Mouse (Mus musculus): ENCODE results near the gene Hoxb5. TPM values are rescaled to one million over a fixed set of nuclear protein-coding genes. Genes with fewer than 3 reads are reported as not detected.

The Hoxb5 gene
- polyA plus RNA-seq, 1 experiment, result not detected

DNA sequence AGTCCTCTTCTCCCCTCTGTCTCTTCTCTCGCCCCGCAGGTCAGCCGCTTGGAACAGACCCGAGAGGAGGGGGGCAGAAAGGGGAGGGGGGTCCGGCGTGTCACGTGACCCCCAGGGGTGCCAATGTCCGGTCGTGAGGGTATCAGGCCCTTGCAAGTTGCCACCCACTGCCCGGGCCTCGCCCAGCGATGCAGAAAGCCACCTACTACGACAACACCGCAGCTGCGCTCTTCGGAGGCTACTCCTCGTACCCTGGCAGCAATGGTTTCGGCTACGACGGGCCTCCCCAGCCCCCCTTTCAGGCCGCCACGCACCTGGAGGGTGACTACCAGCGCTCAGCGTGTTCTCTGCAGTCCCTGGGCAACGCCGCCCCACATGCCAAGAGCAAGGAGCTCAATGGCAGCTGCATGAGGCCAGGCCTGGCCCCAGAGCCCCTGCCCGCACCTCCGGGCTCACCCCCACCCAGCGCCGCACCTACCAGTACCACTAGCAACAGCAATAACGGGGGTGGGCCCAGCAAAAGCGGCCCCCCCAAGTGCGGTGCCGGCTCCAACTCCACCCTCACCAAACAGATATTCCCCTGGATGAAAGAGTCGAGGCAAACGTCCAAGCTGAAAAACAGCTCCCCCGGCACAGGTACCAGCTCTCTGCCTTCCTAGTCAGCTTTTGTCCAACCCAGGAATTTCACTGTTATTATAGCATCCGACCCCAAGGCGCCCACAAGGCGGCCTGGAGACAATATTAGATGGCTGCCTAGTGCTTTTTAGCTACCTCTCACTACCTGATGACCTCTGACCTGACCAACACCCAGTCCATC is 41.1 kb downstream of the Hoxb5 start:
- Histone ChIP-seq H3K4me3 (no peak overlapping the region), H3ac (ENCODE audit: control insufficient read depth, insufficient read length) (no peak overlapping the region), H3K79me2 (ENCODE audit: control insufficient read depth, insufficient read depth) (no peaks in the 10 kb centered on the region), H3K4me2 (ENCODE audit: low read depth) (no peak overlapping the region), H3K36me3 (ENCODE audit: control insufficient read depth, insufficient read depth) (no peaks in the 10 kb centered on the region), H3K27me3 (ENCODE audit: control insufficient read depth, insufficient read depth, insufficient read length) (peaks cover 71% of the 10 kb centered on the region)
- no peak for TF ChIP-seq REST (IDR thresholded peaks at IDR 0.05; ENCODE audit: insufficient read depth, insufficient read length)
- no peak for TF ChIP-seq MYOD1 (IDR thresholded peaks at IDR 0.05; ENCODE audit: control insufficient read depth in 1 of 3, insufficient read length in 2 of 3, low read depth in 2 of 3)
- no peak for TF ChIP-seq SRF (IDR thresholded peaks at IDR 0.05; ENCODE audit: control insufficient read depth, insufficient read length, low read depth)
- no peak for TF ChIP-seq USF1 (IDR thresholded peaks at IDR 0.05; ENCODE audit: low read depth)
- no peak for TF ChIP-seq MAX (IDR thresholded peaks at IDR 0.05; ENCODE audit: low read depth)
- TF ChIP-seq POLR2AphosphoS2 (IDR thresholded peaks at IDR 0.05; ENCODE audit: insufficient read length, low read depth), result no peak
- no peak for TF ChIP-seq TCF3 (IDR thresholded peaks at IDR 0.05; ENCODE audit: insufficient read length, low read depth)
- no peak for TF ChIP-seq POLR2A (IDR thresholded peaks at IDR 0.05; ENCODE audit: insufficient read length, low read depth)
- TF ChIP-seq MYOG (IDR thresholded peaks at IDR 0.05; ENCODE audit: control insufficient read depth in 1 of 3, insufficient read depth in 1 of 3, insufficient read length in 2 of 3, low read depth in 2 of 3), result no peak

DNA sequence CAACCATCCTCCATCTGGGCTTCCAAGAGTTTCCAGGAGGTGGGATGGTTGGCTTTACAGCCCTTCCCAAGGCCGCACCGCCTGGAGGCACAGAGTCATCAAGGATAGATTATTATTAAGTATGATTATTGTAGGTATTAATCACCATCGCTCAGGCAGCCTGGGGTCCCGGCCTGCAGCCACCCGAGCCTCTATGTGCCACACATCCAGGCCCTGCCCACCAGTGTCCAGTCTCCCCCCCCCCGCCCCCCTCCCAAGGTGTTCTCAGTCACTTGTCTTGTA is 41.7 kb downstream of the Hoxb5 start:
- Histone ChIP-seq H3K79me2 (ENCODE audit: control insufficient read depth, insufficient read depth) (no peaks in the 10 kb centered on the region), H3K4me2 (ENCODE audit: low read depth) (no peak overlapping the region), H3K27me3 (ENCODE audit: control insufficient read depth, insufficient read depth, insufficient read length) (peaks cover 69% of the 10 kb centered on the region), H3ac (ENCODE audit: control insufficient read depth, insufficient read length) (no peak overlapping the region), H3K4me3 (no peak overlapping the region), H3K36me3 (ENCODE audit: control insufficient read depth, insufficient read depth) (no peaks in the 10 kb centered on the region)
- no peak for TF ChIP-seq USF1 (IDR thresholded peaks at IDR 0.05; ENCODE audit: low read depth)
- no peak for TF ChIP-seq CEBPB (IDR thresholded peaks at IDR 0.05; ENCODE audit: insufficient read depth, poor library complexity, severe bottlenecking)
- no peak for TF ChIP-seq REST (IDR thresholded peaks at IDR 0.05; ENCODE audit: insufficient read depth, insufficient read length)
- TF ChIP-seq E2F4 (IDR thresholded peaks at IDR 0.05; ENCODE audit: insufficient read depth), result no peak
- TF ChIP-seq POLR2AphosphoS2 (IDR thresholded peaks at IDR 0.05; ENCODE audit: insufficient read length, low read depth), result no peak

DNA sequence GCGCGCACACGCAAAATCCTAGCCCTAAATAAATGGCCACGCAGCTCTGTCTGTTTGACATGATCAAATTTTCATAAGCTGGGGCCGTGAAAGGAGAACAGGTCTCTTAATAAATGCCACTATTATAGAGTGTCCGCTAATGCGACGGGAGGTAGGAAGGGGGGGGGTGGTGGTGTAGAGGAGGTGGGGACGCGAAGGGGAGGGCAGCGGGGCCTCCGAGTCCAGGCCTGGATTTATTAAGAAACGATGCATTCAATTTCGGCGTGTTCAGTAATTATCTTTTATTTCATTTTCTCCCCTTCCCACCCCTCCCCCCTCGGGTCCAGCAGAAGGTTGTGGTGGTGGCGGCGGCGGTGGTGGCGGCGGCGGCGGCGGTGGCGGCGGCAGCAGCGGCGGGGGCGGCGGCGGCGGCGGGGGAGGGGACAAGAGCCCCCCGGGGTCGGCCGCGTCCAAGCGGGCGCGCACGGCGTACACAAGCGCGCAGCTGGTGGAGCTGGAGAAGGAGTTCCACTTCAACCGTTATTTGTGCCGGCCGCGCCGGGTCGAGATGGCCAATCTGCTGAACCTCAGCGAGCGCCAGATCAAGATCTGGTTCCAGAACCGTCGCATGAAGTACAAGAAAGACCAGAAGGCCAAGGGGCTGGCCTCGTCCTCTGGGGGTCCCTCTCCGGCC is 42.2 kb downstream of the Hoxb5 start:
- no peaks in the 10 kb centered on the region for H3K79me2 ChIP-seq (ENCODE audit: control insufficient read depth, insufficient read depth)
- no peaks in the 10 kb centered on the region for H3K36me3 ChIP-seq (ENCODE audit: control insufficient read depth, insufficient read depth)
- no peak overlapping the region for H3K4me2 ChIP-seq (ENCODE audit: low read depth)
- TF ChIP-seq TCF3 (IDR thresholded peaks at IDR 0.05; ENCODE audit: insufficient read length, low read depth) (no peak), USF1 (IDR thresholded peaks at IDR 0.05; ENCODE audit: low read depth) (no peak), TCF12 (IDR thresholded peaks at IDR 0.05; ENCODE audit: insufficient read depth, poor library complexity, severe bottlenecking) (no peak), POLR2AphosphoS2 (IDR thresholded peaks at IDR 0.05; ENCODE audit: insufficient read length, low read depth) (no peak)
- H3ac ChIP-seq (ENCODE audit: control insufficient read depth, insufficient read length), result no peak overlapping the region
- H3K27me3 ChIP-seq (ENCODE audit: control insufficient read depth, insufficient read depth, insufficient read length), result peaks cover 68% of the 10 kb centered on the region
- H3K4me3 ChIP-seq, result no peak overlapping the region

DNA sequence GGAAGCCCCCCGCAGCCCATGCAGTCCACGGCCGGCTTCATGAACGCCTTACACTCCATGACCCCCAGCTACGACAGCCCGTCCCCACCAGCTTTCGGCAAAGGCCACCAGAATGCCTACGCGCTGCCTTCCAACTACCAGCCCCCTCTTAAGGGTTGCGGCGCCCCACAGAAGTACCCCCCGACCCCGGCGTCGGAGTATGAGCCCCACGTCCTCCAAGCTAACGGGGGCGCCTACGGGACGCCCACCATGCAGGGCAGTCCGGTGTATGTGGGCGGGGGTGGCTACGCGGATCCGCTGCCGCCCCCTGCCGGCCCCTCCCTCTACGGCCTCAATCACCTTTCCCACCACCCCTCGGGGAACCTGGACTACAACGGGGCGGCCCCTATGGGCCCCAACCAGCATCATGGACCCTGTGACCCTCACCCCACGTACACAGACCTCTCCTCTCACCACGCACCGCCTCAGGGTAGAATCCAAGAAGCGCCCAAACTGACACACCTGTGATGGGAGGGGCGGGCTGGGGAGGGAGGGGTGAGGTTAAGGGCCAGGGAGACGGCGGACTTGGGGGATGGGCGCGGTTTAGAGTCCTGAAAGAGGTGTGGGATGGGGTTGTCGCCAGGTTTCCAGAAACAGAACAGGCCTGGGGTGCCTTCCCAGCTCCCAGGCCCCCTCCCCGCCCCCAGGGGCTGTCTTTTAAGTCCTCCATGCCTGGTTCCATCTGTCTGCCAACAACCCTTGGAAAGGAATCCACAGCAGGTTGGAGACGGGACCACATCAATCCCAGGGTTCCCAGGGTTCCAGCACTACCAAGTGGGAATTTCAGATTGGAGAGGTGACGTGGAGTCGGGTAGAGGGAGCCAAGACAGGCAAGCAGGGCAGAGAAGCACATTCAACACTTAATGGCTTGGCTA is 43.0 kb downstream of the Hoxb5 start:
- no peak overlapping the region for H3K4me3 ChIP-seq
- TF ChIP-seq E2F4 (IDR thresholded peaks at IDR 0.05; ENCODE audit: insufficient read depth), result no peak
- TF ChIP-seq MYOG (IDR thresholded peaks at IDR 0.05; ENCODE audit: control insufficient read depth in 1 of 3, insufficient read depth in 1 of 3, insufficient read length in 2 of 3, low read depth in 2 of 3), result no peak
- no peak for TF ChIP-seq POLR2A (IDR thresholded peaks at IDR 0.05; ENCODE audit: insufficient read length, low read depth)
- no peak for TF ChIP-seq SRF (IDR thresholded peaks at IDR 0.05; ENCODE audit: control insufficient read depth, insufficient read length, low read depth)
- no peak overlapping the region for H3ac ChIP-seq (ENCODE audit: control insufficient read depth, insufficient read length)
- peaks cover 60% of the 10 kb centered on the region for H3K27me3 ChIP-seq (ENCODE audit: control insufficient read depth, insufficient read depth, insufficient read length)
- no peak overlapping the region for H3K4me2 ChIP-seq (ENCODE audit: low read depth)
- H3K79me2 ChIP-seq (ENCODE audit: control insufficient read depth, insufficient read depth), result no peaks in the 10 kb centered on the region
- no peaks in the 10 kb centered on the region for H3K36me3 ChIP-seq (ENCODE audit: control insufficient read depth, insufficient read depth)

DNA sequence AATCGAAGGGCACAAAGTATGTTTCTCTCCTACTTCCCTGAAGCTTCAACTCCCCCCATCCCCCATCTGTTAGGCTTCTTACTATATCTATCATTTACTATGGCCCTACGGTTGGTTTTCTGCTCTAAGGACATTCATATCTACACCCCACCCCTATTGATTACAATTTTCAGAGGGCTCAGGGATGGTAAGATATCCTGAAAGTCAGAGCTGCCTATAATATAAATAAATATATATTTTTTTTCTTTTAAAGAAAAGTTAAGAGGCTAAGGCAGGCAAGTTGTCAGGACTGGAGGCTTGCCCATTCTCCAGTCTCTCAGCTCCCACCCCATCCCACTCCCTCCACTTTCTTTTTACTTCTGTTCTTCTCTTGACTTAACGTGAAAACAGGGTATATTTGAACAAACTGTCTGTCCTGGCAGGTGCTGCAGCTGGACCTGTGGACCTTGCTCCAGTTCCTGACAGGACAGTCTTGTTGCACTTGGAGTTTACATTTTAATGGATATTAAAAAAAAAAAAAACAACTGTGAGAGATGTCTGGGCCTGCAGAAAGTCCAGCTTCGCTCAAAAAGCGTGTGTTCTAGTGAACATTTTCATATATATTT is 43.9 kb downstream of the Hoxb5 start:
- TF ChIP-seq CEBPB (IDR thresholded peaks at IDR 0.05; ENCODE audit: insufficient read depth, poor library complexity, severe bottlenecking), result no peak
- no peak for TF ChIP-seq POLR2AphosphoS2 (IDR thresholded peaks at IDR 0.05; ENCODE audit: insufficient read length, low read depth)
- no peak for TF ChIP-seq MAX (IDR thresholded peaks at IDR 0.05; ENCODE audit: low read depth)
- TF ChIP-seq POLR2A (IDR thresholded peaks at IDR 0.05; ENCODE audit: insufficient read length, low read depth), result no peak
- no peak for TF ChIP-seq SRF (IDR thresholded peaks at IDR 0.05; ENCODE audit: control insufficient read depth, insufficient read length, low read depth)
- Histone ChIP-seq H3K4me3 (no peak overlapping the region), H3K27me3 (ENCODE audit: control insufficient read depth, insufficient read depth, insufficient read length) (peaks cover 56% of the 10 kb centered on the region), H3K4me2 (ENCODE audit: low read depth) (no peak overlapping the region), H3ac (ENCODE audit: control insufficient read depth, insufficient read length) (no peak overlapping the region), H3K36me3 (ENCODE audit: control insufficient read depth, insufficient read depth) (no peaks in the 10 kb centered on the region), H3K79me2 (ENCODE audit: control insufficient read depth, insufficient read depth) (no peaks in the 10 kb centered on the region)

Data from myocyte (in vitro differentiated cells).